Mouse (Mus musculus) kidney, postnatal 0 days (tissue): Measurements from ENCODE around the gene Col6a1. TPM values are rescaled to one million over a fixed set of nuclear protein-coding genes. Genes with fewer than 3 reads are reported as not detected.

Source experiments
- ATAC-seq: fragments of 200-750 bp; cut with Nextera tagmentation; replicated peaks from 2 replicates; pipeline ENCODE4 v1.8.0; 2017; ENCODE audit warnings: low read depth, moderate number of reproducible peaks, moderate TSS enrichment, moderate library complexity; ENCODE audit not compliant: low FRiP score
- DNase-seq: peaks from one replicate; pipeline ENCODE4 v3.0.0-alpha.2; 2016; ENCODE audit warnings: low spot score
- H3K27ac ChIP-seq: fragments of 300-500 bp; sonication (generic); 2 replicates; pipeline ENCODE4 v1.5.1; 2014; ENCODE audit warnings: mild to moderate bottlenecking
- H3K27me3 ChIP-seq: fragments of 300-500 bp; sonication (generic); 2 replicates; pipeline ENCODE4 v1.6.1; 2014; ENCODE audit warnings: low read length, mixed read lengths; ENCODE audit not compliant: insufficient read depth
- H3K36me3 ChIP-seq: fragments of 300-500 bp; sonication (generic); 2 replicates; pipeline ENCODE4 v1.6.1; 2014; ENCODE audit warnings: low read length, mixed read lengths; ENCODE audit not compliant: insufficient read depth
- H3K4me1 ChIP-seq: fragments of 300-500 bp; sonication (generic); replicated peaks from 2 replicates; pipeline ENCODE4 v1.6.1; 2014; ENCODE audit warnings: antibody characterized with exemption, low read length, mixed read lengths; ENCODE audit not compliant: insufficient read depth
- H3K4me2 ChIP-seq: fragments of 300-500 bp; sonication (generic); 2 replicates; pipeline ENCODE4 v1.6.1; 2014; ENCODE audit warnings: mild to moderate bottlenecking, low read length, moderate library complexity, mixed read lengths
- H3K4me3 ChIP-seq: fragments of 300-500 bp; sonication (generic); replicated peaks from 2 replicates; pipeline ENCODE4 v1.5.1; 2014; ENCODE audit warnings: low read depth, low read length
- H3K9ac ChIP-seq: fragments of 300-500 bp; sonication (generic); 2 replicates; pipeline ENCODE4 v1.6.1; 2014; ENCODE audit warnings: low read depth, low read length
- H3K9me3 ChIP-seq: fragments of 300-500 bp; sonication (generic); replicated peaks from 2 replicates; pipeline ENCODE4 v1.6.1; 2016; ENCODE audit warnings: low read length, inconsistent platforms, mixed read lengths
- CTCF ChIP-seq: IDR thresholded peaks from 2 replicates; pipeline ENCODE4 v1.5.1; 2016; ENCODE audit warnings: antibody characterized with exemption, low read depth, mild to moderate bottlenecking, moderate library complexity
- WGBS: fragments of 180-500 bp; shearing (Covaris S2); extraction: QIAGEN DNeasy Blood & Tissue Kit; methylation state at CpG from one replicate; pipeline ENCODE4 v1.1.7; 2014; 5-methylcytosine and 5-hydroxymethylcytosine counted together
- polyA plus RNA-seq: library from polyadenylated mRNA; unstranded; fragments of >200 nt; fragmentation: Nextera tagmentation; extraction: Ambion mirVana; gene quantifications from 2 replicates; pipeline ENCODE4 v1.2.1, GENCODE M21; 2015

Col6a1 gene
- polyA plus RNA-seq, 1 experiment from 2014 or later, result 81.3 TPM

- Histone ChIP-seq H3K27me3 (no peaks in the 10 kb centered on the region), H3K4me2 (peak overlapping the region; percentile 21; the same call in 1 of the 2 replicates), H3K36me3 (no peaks in the 10 kb centered on the region), H3K27ac (peak overlapping the region; percentile 60), H3K4me1 (peaks cover 4% of the 10 kb centered on the region; the same call in 1 of the 2 replicates), H3K9me3 (no peaks in the 10 kb centered on the region), H3K4me3 (no peak overlapping the region), H3K9ac (0 out of 2 replicates have a peak overlapping the region, but pooled peaks have one; percentile 1)
- TF ChIP-seq CTCF, result peak; percentile 77
- whole genome bisulfite sequencing, result 15% methylated on average over 17 of the region's 17 CpGs
- peak; percentile 88 for DNase-seq
- ATAC-seq, result peak; percentile 74
Observed at GRCm38 (mm10) chr10:76732881-76733676, 7.1 kb upstream of the Col6a1 start.

- Histone ChIP-seq H3K4me1 (peaks cover 4% of the 10 kb centered on the region; the same call in 1 of the 2 replicates), H3K9me3 (no peaks in the 10 kb centered on the region), H3K9ac (no peak overlapping the region), H3K36me3 (no peaks in the 10 kb centered on the region), H3K27ac (peak overlapping the region; percentile 60), H3K4me2 (no peak overlapping the region), H3K4me3 (no peak overlapping the region), H3K27me3 (no peaks in the 10 kb centered on the region)
- WGBS, result 66% methylated on average over 6 of the region's 6 CpGs
- TF ChIP-seq CTCF, result no peak
- ATAC-seq (no peak), DNase-seq (no peak)
Observed at GRCm38 (mm10) chr10:76732391-76732790, 6.4 kb upstream of the Col6a1 start.

- Histone ChIP-seq H3K4me1 (peaks cover 4% of the 10 kb centered on the region; the same call in 1 of the 2 replicates), H3K9me3 (no peaks in the 10 kb centered on the region), H3K36me3 (no peaks in the 10 kb centered on the region), H3K4me3 (no peak overlapping the region), H3K4me2 (no peak overlapping the region), H3K27ac (peak overlapping the region; percentile 60), H3K9ac (no peak overlapping the region), H3K27me3 (no peaks in the 10 kb centered on the region)
- ATAC-seq, result no peak
- WGBS, result 49% methylated on average over 20 of the region's 20 CpGs
- DNase-seq, result no peak
- no peak for TF ChIP-seq CTCF
Observed at GRCm38 (mm10) chr10:76731621-76732239, 5.8 kb upstream of the Col6a1 start.

DNA sequence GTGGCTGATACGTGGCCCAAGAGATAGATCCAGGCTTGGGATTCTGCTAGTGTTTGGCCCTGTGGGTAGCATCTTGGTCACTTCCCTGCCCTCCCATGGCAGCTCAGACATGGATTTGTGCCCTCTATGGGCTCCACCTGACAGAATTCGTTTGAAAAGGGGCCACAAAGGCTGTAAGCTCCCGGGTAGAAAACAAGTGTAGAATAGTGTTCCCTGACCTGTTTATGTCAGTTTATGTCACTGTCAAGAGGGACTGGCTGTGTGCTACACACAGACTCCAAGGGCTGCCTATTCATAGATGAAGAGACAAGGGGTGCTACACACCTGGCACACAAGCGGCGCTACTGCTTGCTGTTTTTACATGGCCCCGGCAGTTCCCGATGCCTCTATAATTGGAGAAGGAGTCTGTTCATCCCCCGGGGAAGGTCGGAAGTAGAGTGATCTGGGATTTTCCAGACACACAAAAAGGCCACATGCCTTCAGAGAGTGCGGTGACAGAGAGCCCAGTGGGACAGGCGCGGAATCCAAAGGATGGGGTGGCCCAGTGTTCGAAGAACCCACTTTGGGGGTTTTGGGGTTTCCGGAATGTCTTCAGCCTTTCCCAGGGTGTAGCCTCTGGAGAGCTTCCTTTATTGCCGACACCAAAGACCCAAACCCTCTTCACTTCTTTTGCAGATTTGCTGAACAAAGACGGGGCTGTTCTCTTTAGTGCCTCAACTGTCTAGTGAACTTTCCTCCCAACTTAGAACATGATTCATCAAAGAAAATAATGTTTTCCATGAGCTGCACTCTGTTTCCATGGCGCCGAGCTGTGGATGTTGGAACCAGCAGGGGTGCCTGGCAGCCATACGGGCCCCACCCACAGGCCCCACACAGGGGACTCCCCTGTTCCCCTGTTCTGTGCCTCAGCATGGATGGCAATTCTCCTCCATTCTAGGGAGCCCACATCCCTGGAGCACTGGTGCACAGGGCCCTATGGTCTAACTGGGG lies 4.0 kb upstream of the Col6a1 start:
- no peaks in the 10 kb centered on the region for H3K9me3 ChIP-seq
- no peaks in the 10 kb centered on the region for H3K36me3 ChIP-seq
- H3K4me1 ChIP-seq, result peaks cover 4% of the 10 kb centered on the region; the same call in 1 of the 2 replicates
- ATAC-seq, result no peak
- H3K9ac ChIP-seq, result no peak overlapping the region
- WGBS, result 84% methylated on average over 19 of the region's 19 CpGs
- H3K27ac ChIP-seq, result no peak overlapping the region
- no peak overlapping the region for H3K4me2 ChIP-seq
- H3K4me3 ChIP-seq, result no peak overlapping the region
- no peak for TF ChIP-seq CTCF
- H3K27me3 ChIP-seq, result no peaks in the 10 kb centered on the region
- no peak for DNase-seq

GRCm38 (mm10) chr10:76728369-76728768 lies 2.4 kb upstream of the Col6a1 start:
- Histone ChIP-seq H3K4me2 (no peak overlapping the region), H3K4me3 (no peak overlapping the region), H3K27ac (no peak overlapping the region), H3K9ac (no peak overlapping the region), H3K27me3 (no peaks in the 10 kb centered on the region), H3K4me1 (no peaks in the 10 kb centered on the region; the same call in 1 of the 2 replicates), H3K9me3 (no peaks in the 10 kb centered on the region), H3K36me3 (no peaks in the 10 kb centered on the region)
- TF ChIP-seq CTCF, result peak; percentile 84
- DNase-seq (peak; percentile 92), ATAC-seq (no peak)
- WGBS, result 20% methylated on average over 11 of the region's 11 CpGs

DNA sequence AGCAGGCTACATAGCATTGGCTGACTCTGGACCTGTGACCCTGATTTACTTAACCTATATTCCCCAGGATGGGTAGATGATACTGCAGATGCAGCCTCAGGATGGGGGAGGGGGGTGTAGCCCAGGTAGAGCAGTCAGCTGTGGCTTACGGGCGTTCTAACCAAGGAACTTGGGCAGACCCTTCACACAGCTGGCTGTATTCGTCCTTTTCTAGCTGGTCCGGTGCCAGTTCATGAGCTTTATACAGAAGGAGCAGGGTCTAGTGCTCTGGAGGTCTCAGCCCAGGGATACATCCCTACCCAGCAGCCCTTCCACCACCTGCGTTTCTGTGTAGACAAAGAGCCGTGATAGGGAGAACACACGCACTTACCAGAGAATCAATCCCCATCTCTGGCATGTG lies 1.3 kb upstream of the Col6a1 start:
- 89% methylated on average over 7 of the region's 7 CpGs for WGBS
- no peak overlapping the region for H3K9ac ChIP-seq
- H3K9me3 ChIP-seq, result no peaks in the 10 kb centered on the region
- no peak overlapping the region for H3K4me2 ChIP-seq
- ATAC-seq (no peak), DNase-seq (no peak)
- H3K27ac ChIP-seq, result no peak overlapping the region
- no peaks in the 10 kb centered on the region for H3K4me1 ChIP-seq
- H3K27me3 ChIP-seq, result no peaks in the 10 kb centered on the region
- no peak overlapping the region for H3K4me3 ChIP-seq
- no peak for TF ChIP-seq CTCF
- H3K36me3 ChIP-seq, result no peaks in the 10 kb centered on the region
